Mouse (Mus musculus) cerebellum, adult 2 months (tissue): Measurements from ENCODE around the gene Fam160a2.

Source experiments
- CTCF ChIP-seq: fragments of 200-500 bp; IDR thresholded peaks from 2 replicates; pipeline ENCODE4 v1.5.1; 2011; ENCODE audit warnings: low read depth, mild to moderate bottlenecking, control low read depth, low read length, moderate library complexity, borderline replicate concordance; ENCODE audit not compliant: insufficient read depth
- POLR2A ChIP-seq: fragments of 200-500 bp; IDR thresholded peaks from 2 replicates; pipeline ENCODE4 v1.6.1; 2011; ENCODE audit warnings: low read length, control low read depth, borderline replicate concordance; ENCODE audit not compliant: insufficient read depth

- TF ChIP-seq POLR2A = no peak
- no peak for TF ChIP-seq CTCF
Measured at GRCm38 (mm10) chr7:105374866-105375265, 25.0 kb downstream of the Fam160a2 start, which contains the start of gene Gm5901.
